9 mouse cellular contexts compared by ENCODE assay signal in genomic region chr16:10565278-10565885, GRCm38 (mm10). TPM values are rescaled to one million over a fixed set of nuclear protein-coding genes. Genes with fewer than 3 reads are reported as not detected.
DNase-seq lines count a peak whose midpoint lies in the region; ATAC-seq and TF ChIP-seq lines count a peak whose summit lies in the region.
"Had no signal": no experiment of that assay in that cellular context is flagged by ENCODE, and none has a peak within 500 bp of the region (broad histone marks: within the 10 kb centered on the region; RNA-seq: fewer than 3 reads in every experiment).

No protein-coding gene starts in this region.

- H3K9me3 ChIP-seq in limb, embryonic 14.5 days (ENCODE audit: control insufficient read depth, low read length), result no peaks in the 10 kb centered on the region
- H3K9me3 ChIP-seq in midbrain, postnatal 0 days (ENCODE audit: low read length), result no peaks in the 10 kb centered on the region
- H3K9me3 ChIP-seq: embryonic facial prominence, embryonic 13.5 days had no signal

- H3K27me3 ChIP-seq in limb, embryonic 14.5 days (ENCODE audit: control insufficient read depth, insufficient read depth, low read length), result no peaks in the 10 kb centered on the region
- no peaks in the 10 kb centered on the region for H3K27me3 ChIP-seq in midbrain, postnatal 0 days (ENCODE audit: insufficient read depth, low read length)
- H3K27me3 ChIP-seq: embryonic facial prominence, embryonic 13.5 days had no signal

- WGBS in limb, embryonic 14.5 days, result 37% methylated on average over 4 of the region's 4 CpGs
- 41% methylated on average over 4 of the region's 4 CpGs for WGBS in midbrain, postnatal 0 days

- intact Hi-C loops in gastrocnemius, postnatal 36 days (cut with DNase I), result loop anchor here (5.0 to 10.0 kb wide), 2 partner anchors 282 to 469 kb away; no protein-coding TSS in a partner anchor

- H3K4me2 ChIP-seq in limb, embryonic 14.5 days (replicated peaks; ENCODE audit: low read depth, low read length, severe bottlenecking), result no peak overlapping the region
- no peak overlapping the region for H3K4me2 ChIP-seq in midbrain, postnatal 0 days (ENCODE audit: low read depth, low read length, poor library complexity, severe bottlenecking)
- H3K4me2 ChIP-seq: embryonic facial prominence, embryonic 13.5 days had no signal

- TF ChIP-seq CTCF in midbrain, postnatal 0 days (IDR thresholded peaks at IDR 0.05), result peak; percentile 91

- H3K4me3 ChIP-seq in limb, embryonic 14.5 days (replicated peaks; ENCODE audit: low read length), result no peak overlapping the region
- H3K4me3 ChIP-seq in midbrain, postnatal 0 days (ENCODE audit: low read depth, low read length), result no peak overlapping the region
- H3K4me3 ChIP-seq: embryonic facial prominence, embryonic 13.5 days had no signal

- H3K4me1 ChIP-seq in limb, embryonic 14.5 days (ENCODE audit: control insufficient read depth, insufficient read depth, low read length), result 0 out of 2 replicates have a peak, but pooled peaks cover 3% of the 10 kb centered on the region
- H3K4me1 ChIP-seq in midbrain, postnatal 0 days (ENCODE audit: insufficient read depth, low read length), result no peaks in the 10 kb centered on the region

- TF ChIP-seq POLR2A in limb, embryonic 14.5 days (IDR thresholded peaks at IDR 0.05; ENCODE audit: borderline replicate concordance, extremely low read depth, insufficient read depth, insufficient read length), result no peak

- peak; percentile 83 for DNase-seq in 416B (ENCODE audit: low read depth)
- DNase-seq in adrenal gland, adult (ENCODE audit: inconsistent age in 2 of 2, low spot score in 1 of 2), result peak; percentile 74 to 91
- peak; percentile 87 for DNase-seq in embryo, embryonic 10.5 days (ENCODE audit: low spot score)
- peak; percentile 52 to 60 for DNase-seq in gastrocnemius, postnatal 36 days
- peak; percentile 36 for DNase-seq in kidney, adult 11 months
- peak; percentile 71 for DNase-seq in limb, embryonic 14.5 days (ENCODE audit: low spot score)
- peak; percentile 79 for DNase-seq in midbrain, postnatal 0 days (ENCODE audit: low spot score)
- peak; percentile 60 to 85 for DNase-seq in spleen, postnatal 4 days (ENCODE audit: low spot score in 2 of 2)

- peaks cover 30% of the 10 kb centered on the region for H3K36me3 ChIP-seq in limb, embryonic 14.5 days (ENCODE audit: control insufficient read depth, insufficient read depth, low read length)
- H3K36me3 ChIP-seq in midbrain, postnatal 0 days (ENCODE audit: insufficient read depth, low read length), result peaks cover 31% of the 10 kb centered on the region

- H3K9ac ChIP-seq in limb, embryonic 14.5 days (ENCODE audit: low read depth, low read length, severe bottlenecking), result no peak overlapping the region
- no peak overlapping the region for H3K9ac ChIP-seq in midbrain, postnatal 0 days (replicated peaks; ENCODE audit: low read length, poor library complexity, severe bottlenecking)
- H3K9ac ChIP-seq: embryonic facial prominence, embryonic 13.5 days had no signal

- peak; percentile 77 for ATAC-seq in limb, embryonic 14.5 days (ENCODE audit: low FRiP score, low read depth)
- 0 out of 2 replicates have a peak, but pooled peaks have one; percentile 47 for ATAC-seq in midbrain, postnatal 0 days (ENCODE audit: low FRiP score)

- H3K27ac ChIP-seq in limb, embryonic 14.5 days (replicated peaks; ENCODE audit: low read depth, low read length), result no peak overlapping the region
- H3K27ac ChIP-seq in midbrain, postnatal 0 days (ENCODE audit: low read depth, low read length), result no peak overlapping the region
- H3K27ac ChIP-seq: embryonic facial prominence, embryonic 13.5 days had no signal

RNA-seq across cellular contexts. Expression of gene Clec16a, which starts 20.2 kb away (rescaled TPM):
- 10 to 100 TPM; 59.3 to 70.8 TPM for total RNA-seq in gastrocnemius, postnatal 36 days (2021)
- polyA plus RNA-seq in limb, embryonic 14.5 days (2012; rRNA removed), result 12.5 and 14.6 TPM in 2 replicates
- 29.9 and 34.9 TPM in 2 replicates for polyA plus RNA-seq in limb, embryonic 14.5 days (2014; fragmentation: Nextera tagmentation; extraction: Ambion mirVana)
- total RNA-seq in midbrain, postnatal 0 days (2014; rRNA removed), result 63.8 and 65.8 TPM in 2 replicates
- 58.5 and 69.5 TPM in 2 replicates for polyA plus RNA-seq in midbrain, postnatal 0 days (2015; fragmentation: Nextera tagmentation; extraction: Ambion mirVana)

RNA-seq across cellular contexts. Expression of gene Dexi, which starts 22.5 kb away (rescaled TPM):
- total RNA-seq in gastrocnemius, postnatal 36 days (2021), result 10 to 100 TPM; 39.3 to 47.4 TPM
- polyA plus RNA-seq in limb, embryonic 14.5 days (2012; rRNA removed), result 51.2 and 79.2 TPM in 2 replicates
- polyA plus RNA-seq in limb, embryonic 14.5 days (2014; fragmentation: Nextera tagmentation; extraction: Ambion mirVana), result 31.5 and 40.4 TPM in 2 replicates
- 24.6 and 38.0 TPM in 2 replicates for total RNA-seq in midbrain, postnatal 0 days (2014; rRNA removed)
- polyA plus RNA-seq in midbrain, postnatal 0 days (2015; fragmentation: Nextera tagmentation; extraction: Ambion mirVana), result 16.7 and 18.2 TPM in 2 replicates

Comparison
In these comparisons a context has a peak if more than half of its experiments do, and no peak if none do; other contexts are left out.
1. DNase-seq: peak in every context shown above with its lines; median percentile 87 in embryo, embryonic 10.5 days; 83 in 416B; 82 in adrenal gland, adult; 79 in midbrain, postnatal 0 days; 72 in spleen, postnatal 4 days; 71 in limb, embryonic 14.5 days; 56 in gastrocnemius, postnatal 36 days; 36 in kidney, adult 11 months.